Mouse (Mus musculus) heart, postnatal 10 days (tissue): Measurements from ENCODE around the gene Snn. TPM values are rescaled to one million over a fixed set of nuclear protein-coding genes. Genes with fewer than 3 reads are reported as not detected.

Source experiments
- DNase-seq, 2 experiments: peaks; one replicate each; pipeline ENCODE4 v3.0.0; 2021
- intact Hi-C: fragments of 180-260 bp; cut with DNase I; formaldehyde crosslinking; loops from one replicate; pipeline ENCODE4 v1.15.1; 2025
- total RNA-seq, 2 experiments: library from RNA; stranded (reverse); gene quantifications; 2 replicates each; pipeline ENCODE4 v1.2.3; 2021

Snn gene
- total RNA-seq, 2 experiments from 2014 or later = 45.9 to 47.7 TPM

DNA sequence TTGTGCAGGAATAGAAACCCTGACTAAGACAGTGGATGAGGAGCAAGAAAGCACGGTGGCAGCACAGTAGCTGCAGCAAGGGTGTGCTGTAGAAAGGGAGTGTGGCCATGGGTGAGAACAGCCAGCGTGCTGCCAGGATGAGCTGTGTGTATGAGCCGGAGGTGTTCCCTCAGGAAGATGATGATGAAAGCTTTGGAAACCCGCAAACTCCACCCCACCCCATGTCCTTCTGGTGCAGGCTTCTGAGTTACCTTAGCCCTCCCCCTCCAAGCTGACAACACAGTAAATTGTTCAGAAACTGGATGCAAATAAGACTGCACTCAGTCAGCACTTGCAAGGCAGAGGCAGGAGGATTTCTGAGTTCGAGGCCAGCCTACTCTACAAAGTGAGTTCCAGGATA lies 17.5 kb upstream of the Snn start:
- no peak for DNase-seq
- intact Hi-C loops = no loop called here

GRCm38 (mm10) chr16:11046437-11046836 lies 14.3 kb upstream of the Snn start:
- DNase-seq = peak; percentile 68 to 75

DNA sequence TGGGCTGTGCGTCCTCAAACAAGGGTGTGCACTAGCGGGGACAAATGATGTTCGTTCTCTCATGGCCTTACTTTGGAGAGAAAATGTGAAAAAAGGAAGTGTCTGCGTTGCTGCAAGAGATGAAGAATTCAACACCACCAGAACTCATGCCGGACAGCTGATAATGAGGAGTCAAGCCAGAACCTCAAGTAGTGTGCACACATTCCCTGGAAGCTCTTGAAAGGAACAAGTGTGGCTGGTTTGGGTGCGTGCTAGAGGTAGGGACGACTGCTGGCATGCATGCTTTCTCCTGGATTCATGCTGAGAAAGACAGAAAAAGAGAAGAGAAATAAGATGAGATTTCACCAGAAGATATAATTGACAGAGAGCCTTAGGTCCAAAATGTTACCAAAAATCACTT lies 13.6 kb upstream of the Snn start:
- DNase-seq = no peak
- intact Hi-C loops = no loop called here

More at GRCm38 (mm10) chr16:11046437-11046836, 14.3 kb upstream of the Snn start:
- intact Hi-C loops = no loop called here

- intact Hi-C loops = no loop called here
- DNase-seq = no peak
Measured at GRCm38 (mm10) chr16:11050226-11050625, 10.5 kb upstream of the Snn start.

DNA sequence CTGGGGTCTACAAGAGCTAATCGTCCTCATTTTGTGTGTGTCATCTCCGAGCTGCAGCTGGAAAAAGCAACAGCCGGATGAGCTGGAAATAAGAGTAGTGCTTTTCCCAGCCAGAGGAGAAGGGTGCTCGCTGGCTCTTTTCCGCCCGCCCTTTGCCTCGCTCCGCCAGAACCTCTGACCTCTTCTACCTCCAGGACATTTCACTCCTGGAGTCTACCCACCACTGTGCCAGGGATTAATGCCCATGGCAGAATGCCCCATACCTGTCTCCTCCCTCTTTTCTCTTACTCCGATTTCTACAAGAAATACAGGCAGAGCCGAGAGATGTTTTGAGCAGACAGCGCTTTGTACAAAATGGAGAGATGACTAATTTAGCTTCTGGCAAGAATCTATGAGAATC lies 9.6 kb upstream of the Snn start:
- no peak for DNase-seq
- intact Hi-C loops = no loop called here

GRCm38 (mm10) chr16:11054409-11054808 lies 6.3 kb upstream of the Snn start:
- DNase-seq = no peak
- intact Hi-C loops = no loop called here

GRCm38 (mm10) chr16:11054871-11055270 lies 5.9 kb upstream of the Snn start:
- intact Hi-C loops = no loop called here
- no peak for DNase-seq

GRCm38 (mm10) chr16:11055916-11056315 lies 4.8 kb upstream of the Snn start:
- intact Hi-C loops = no loop called here
- DNase-seq = no peak

DNA sequence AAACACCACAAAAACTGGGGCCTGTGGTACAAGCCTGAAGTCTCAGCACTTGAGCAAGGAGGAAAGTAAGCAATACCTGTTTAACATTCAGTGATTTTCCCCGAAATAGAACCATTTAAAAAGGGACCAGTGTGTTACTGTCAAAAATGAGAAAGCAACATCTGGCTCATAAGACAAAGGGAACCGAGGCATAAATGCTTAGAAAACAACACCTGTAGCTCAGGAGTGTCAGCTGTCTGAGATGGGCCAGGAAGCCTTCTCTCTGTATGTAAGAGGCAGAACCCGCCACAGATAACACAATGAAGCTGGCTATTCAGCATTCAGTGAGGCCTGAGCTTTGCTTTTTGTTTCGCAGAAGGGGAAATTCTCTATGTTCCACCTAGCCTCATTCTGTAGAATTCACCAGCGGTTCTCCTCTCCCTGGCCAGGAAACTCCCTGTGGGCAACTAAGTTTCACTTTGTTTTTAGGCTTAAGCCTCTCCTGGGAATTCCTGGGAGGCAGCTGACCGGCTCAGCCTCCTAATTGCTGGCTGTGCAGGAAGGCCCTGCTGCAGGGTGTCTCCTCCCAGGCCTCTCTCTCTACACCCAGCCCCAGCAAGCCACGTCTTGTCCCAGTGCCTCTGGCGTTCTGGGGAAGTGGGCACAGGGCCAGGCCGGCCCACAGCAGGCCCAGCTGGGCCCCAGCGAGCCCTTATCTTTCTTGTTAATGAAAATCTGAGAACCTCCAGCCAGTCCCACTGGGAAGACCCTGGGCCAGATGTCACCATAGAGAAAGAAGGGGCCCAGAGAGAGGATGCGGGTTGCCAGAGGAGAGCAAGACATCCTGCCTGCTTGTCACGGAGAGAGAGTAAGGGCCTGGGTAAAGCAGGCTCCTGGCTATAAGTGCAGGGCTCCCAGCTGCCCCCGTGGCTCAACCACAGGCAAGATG lies 2.3 kb downstream of the Snn start:
- intact Hi-C loops = no loop called here
- peak; percentile 92 for DNase-seq

- intact Hi-C loops = no loop called here
- no peak for DNase-seq
Measured at GRCm38 (mm10) chr16:11064341-11064740, 3.6 kb downstream of the Snn start.

DNA sequence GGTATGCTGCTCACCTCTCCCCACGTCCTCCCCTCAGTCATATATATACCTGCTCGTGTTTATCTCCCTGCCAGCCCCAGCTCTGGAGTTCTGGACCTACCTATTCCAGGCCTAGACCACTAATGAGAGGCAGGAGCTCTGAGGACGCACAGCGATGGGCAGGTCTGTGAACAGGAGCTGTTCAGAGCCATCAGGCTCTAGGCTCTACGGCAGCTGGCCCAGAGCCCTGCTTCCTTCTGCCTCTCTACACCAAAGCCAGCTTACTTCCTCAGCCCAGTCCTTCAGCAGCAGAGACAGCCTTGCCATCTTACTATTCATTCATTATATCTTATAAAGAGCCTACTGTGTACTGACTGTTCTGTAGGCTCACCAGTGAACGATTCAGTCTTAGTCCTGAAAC lies 4.0 kb downstream of the Snn start:
- intact Hi-C loops = no loop called here
- no peak for DNase-seq

DNA sequence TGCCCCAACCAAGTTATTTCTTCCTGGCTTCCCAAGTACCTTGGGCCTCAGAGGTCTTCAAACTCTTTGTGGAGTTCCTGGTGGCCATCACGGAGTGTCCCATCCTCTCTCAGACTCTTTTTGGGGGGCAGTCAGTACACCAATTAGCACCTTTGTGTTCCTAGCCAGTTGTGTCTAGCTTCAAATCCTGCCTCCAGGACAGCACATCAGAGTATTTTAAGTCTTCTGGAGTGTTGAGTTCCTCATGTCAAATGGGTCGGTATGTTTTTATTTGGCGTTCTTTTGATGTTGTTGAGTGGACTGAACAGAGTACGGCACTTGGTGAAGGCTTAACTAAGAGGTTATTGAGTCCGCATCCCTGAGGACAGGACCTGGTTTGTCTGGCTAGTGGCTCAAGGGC lies 4.7 kb downstream of the Snn start:
- no peak for DNase-seq
- intact Hi-C loops = no loop called here

GRCm38 (mm10) chr16:11066029-11066832 lies 5.5 kb downstream of the Snn start, which contains the start of gene Litaf:
Gene Litaf, minus strand, starts transcription at chr16:11066157.
- intact Hi-C loops = loop anchor here (2.0 kb wide), 1 partner anchor 29 kb away; no protein-coding TSS in a partner anchor
- peak; percentile 98 to 99 for DNase-seq

GRCm38 (mm10) chr16:11066833-11067191 lies 6.1 kb downstream of the Snn start:
- peak; percentile 69 to 71 for DNase-seq
- intact Hi-C loops = loop anchor here (2.0 kb wide), 1 partner anchor 30 kb away; no protein-coding TSS in a partner anchor

- intact Hi-C loops = no loop called here
- no peak for DNase-seq
Measured at GRCm38 (mm10) chr16:11068666-11069065, 7.9 kb downstream of the Snn start.

DNA sequence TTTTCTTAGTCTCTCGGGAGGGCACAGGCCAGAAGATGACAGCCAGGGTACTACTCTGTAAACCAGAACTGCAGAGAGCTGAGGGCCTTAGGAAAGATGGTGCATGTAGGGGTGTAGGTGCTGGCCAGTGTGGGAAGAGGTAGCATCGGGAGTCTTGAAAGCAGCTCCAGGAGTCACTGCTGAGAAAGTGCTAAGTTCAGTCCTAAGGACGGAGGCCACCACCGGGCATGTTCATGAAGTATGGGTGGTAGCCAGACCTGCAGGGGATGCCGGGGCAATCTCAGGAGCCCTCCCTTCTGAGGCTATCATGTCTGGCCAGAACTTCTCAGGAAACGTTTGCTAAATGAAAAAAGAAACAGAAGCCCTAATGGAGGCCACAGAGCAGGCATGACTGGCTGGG lies 8.5 kb downstream of the Snn start:
- intact Hi-C loops = no loop called here
- no peak for DNase-seq

- intact Hi-C loops = loop anchor here (2.0 to 5.0 kb wide), 2 partner anchors 15 to 37 kb away; no protein-coding TSS in a partner anchor
- peak; percentile 37 to 54 for DNase-seq
Measured at GRCm38 (mm10) chr16:11069710-11070420, 9.1 kb downstream of the Snn start.

- DNase-seq = peak; percentile 57 to 65
- intact Hi-C loops = loop anchor here (2.0 to 5.0 kb wide), 2 partner anchors 14 to 36 kb away; no protein-coding TSS in a partner anchor
Measured at GRCm38 (mm10) chr16:11071176-11071575, 10.4 kb downstream of the Snn start.

DNA sequence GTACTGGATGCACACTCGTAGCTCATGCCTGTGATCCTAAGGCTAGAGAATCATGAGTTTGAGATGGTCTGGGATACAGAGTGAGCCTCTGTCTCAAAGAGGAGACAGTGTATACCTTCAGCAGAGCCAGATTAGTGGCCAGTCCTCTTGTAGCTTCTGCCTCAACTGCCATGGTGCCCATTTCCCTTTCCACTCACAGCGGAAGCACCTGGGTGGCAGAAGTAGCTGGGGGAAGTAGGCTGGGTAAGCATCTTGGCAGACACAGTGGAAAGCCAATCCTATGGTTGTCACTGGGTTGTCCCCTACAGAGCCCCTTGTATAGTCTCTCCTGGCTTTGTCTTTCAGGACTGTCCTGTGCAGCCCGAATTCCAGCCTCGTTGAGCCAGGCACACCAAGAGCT lies 11.1 kb downstream of the Snn start:
- intact Hi-C loops = loop anchor here (2.0 to 5.0 kb wide), 2 partner anchors 13 to 35 kb away; no protein-coding TSS in a partner anchor
- DNase-seq = no peak

DNA sequence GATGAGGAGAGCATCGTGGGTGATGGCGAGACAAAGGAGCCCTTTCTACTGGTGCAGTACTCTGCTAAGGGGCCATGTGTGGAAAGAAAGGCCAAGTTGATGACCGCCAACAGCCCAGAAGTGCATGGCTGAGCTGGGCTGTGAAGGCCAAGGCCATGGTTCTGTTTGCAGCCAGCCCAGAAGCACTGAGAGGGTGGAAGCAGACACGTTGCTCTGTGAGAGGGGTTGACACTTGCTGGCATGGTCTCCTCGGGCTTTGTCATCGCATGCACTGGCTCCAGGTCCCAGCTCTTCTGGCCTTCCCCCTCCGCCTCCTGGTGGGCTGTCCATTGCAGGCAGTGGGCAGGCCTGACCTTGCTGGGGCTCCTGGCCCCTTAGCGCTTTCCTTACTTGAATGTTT lies 11.7 kb downstream of the Snn start:
- no peak for DNase-seq
- intact Hi-C loops = loop anchor here (5.0 kb wide), 1 partner anchor 35 kb away; no protein-coding TSS in a partner anchor
